Mouse (Mus musculus) right cerebral cortex, postnatal 25 days (tissue): ENCODE measurements around the gene Blzf1.

Experiments used
- DNase-seq: peaks from one replicate; pipeline ENCODE4 v3.0.0; 2022

Gene Blzf1

DNA sequence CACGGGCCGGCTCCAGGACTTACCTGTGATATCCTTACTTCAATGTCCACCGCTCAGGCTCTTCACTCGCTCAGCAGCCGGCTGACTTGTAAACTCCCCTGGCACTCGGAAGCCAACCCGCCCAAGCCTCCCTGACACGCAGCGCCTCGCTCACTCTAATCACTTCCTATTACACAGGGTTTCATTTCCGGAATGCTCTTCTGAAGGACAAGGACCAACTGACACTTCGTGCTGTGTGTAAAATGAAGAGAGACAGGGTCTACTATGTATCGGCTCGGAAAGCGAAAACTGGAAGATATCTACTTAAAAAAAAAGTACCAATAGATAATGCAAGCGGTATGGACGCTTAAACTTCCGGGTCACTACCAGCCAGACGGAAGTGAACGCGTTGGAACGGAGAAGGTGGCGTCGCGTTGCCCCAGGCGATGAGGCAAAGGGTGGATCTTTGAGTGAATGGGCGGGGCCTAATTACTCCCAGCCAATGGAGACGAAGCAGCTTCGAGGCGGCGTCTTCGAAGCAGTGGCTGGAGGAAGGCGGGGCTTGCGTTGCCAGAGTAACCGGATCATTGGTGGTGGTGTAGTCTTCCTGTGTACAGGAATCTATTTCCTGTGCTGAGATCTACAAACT, at the start of gene Blzf1:
Gene Blzf1, minus strand, starts transcription at position 366 of the 628 bp plus-strand sequence.
- DNase-seq: peak; percentile 96

GRCm38 (mm10) chr1:164353443-164353842, 46.2 kb upstream of the Blzf1 start:
- DNase-seq: no peak

DNA sequence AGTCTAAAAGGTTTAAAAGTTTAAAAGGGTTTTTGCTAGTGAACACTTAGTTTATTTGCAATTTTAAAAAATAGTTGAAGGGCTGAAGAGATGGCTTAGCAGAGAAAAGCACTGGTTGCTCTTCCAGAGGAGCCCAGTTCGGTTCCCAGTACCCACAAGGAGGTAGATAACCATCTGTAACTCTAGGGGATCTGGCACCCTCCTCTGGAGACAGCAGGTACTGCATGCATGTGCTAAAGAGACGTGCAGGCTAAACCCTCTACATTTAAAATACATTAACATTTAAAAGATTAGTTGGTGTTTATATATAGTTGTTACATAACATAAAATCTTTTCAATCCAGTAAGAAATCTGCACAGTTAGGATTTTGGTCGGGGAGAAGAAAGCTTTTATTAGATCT, 34.9 kb upstream of the Blzf1 start:
- no peak for DNase-seq

DNA sequence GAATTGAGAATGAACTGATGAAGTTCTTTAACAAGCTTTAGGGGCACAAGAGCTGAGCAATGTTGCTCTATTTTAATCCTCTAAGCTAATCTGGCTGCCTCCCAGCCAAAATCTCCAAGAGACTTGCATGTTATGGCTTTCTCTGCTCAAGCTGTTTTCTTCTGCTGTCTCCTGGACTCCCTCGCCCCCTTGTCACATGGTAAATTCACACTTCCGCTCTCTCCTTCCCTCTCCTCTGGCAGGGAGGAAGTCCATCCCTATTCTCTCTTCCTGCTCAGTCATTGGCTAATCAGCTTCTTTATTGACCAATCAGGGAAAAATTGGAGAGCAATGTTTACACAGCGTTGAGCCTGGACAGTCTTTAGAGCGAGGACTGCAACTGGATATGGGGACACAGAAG, 28.6 kb upstream of the Blzf1 start:
- DNase-seq: no peak

DNA sequence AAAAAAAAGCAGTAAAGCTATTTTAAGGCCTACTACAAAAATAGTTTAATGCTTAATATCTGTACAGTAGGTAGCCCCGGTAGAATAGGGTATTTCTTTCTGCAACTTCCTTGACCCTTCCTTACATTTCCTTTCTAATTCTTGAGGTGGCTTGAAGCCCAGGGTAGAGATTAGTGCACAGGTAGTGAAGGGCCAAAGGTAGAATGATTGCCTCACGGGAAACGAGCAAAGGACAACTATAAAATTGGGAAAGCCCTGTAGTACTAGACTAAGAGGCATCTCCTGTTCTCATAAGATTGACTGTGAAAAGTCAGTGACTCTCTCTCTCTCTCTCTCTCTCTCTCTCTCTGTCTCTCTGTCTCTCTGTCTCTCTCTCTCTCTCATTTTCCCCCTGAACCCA, 28.1 kb upstream of the Blzf1 start:
- no peak for DNase-seq

DNA sequence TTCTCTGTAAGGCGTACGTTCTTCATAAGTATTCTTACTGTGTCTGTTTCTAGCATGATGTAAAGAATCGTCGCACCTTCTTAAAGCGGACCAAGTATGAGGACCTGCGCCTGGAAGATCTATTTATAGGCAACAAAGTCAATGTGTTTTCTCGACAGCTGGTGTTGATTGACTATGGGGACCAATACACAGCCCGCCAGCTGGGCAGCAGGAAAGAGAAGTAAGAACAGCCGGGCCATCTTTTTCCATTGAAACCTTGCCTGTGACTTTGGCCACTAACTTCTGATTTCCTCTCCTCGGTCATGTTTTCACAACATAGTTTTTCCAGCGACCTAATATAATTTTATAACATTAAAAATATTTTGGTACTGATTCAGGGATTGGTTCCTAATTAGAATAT, 25.3 kb upstream of the Blzf1 start:
- no peak for DNase-seq

GRCm38 (mm10) chr1:164327764-164328163, 20.5 kb upstream of the Blzf1 start:
- no peak for DNase-seq

- peak; percentile 71 for DNase-seq
Observed at GRCm38 (mm10) chr1:164326600-164327155, 19.4 kb upstream of the Blzf1 start.

DNA sequence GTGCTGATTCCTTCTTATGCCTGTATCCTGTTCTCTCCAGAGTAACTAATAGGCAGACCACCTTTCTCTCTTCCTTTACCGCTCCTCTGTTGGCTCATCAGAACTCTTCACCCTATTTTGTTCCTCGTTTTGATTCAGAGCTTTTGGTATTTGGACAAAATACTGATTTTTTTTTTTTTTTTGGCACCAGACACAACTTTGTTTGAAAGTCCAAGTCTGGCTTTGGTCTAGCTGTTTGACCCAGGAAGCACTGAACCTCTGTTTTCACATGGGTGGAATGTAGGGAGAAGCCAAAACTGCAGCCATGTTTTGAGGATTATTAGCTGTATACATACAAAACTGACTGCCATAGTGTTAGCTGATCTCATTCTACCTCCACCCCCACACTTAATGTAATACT, 17.6 kb upstream of the Blzf1 start:
- no peak for DNase-seq

DNA sequence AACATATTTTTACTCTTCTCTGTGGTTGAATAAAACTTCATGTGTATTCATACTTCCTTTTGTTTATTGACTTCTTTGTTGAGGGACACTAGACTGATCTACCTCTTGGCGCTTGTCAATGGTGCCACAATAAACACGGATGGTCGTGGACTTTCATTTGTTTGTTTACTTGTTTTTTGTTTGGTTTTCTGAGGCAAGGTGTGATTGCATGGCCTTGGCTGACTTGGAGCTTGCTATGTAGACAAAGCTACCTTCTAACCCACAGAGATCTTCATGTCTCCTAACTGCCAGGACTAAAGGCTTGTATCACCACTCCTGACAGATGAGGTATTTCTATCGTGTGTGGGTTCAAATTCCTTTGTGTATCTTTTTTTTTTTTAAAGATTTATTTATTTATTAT, 16.9 kb upstream of the Blzf1 start:
- no peak for DNase-seq

DNA sequence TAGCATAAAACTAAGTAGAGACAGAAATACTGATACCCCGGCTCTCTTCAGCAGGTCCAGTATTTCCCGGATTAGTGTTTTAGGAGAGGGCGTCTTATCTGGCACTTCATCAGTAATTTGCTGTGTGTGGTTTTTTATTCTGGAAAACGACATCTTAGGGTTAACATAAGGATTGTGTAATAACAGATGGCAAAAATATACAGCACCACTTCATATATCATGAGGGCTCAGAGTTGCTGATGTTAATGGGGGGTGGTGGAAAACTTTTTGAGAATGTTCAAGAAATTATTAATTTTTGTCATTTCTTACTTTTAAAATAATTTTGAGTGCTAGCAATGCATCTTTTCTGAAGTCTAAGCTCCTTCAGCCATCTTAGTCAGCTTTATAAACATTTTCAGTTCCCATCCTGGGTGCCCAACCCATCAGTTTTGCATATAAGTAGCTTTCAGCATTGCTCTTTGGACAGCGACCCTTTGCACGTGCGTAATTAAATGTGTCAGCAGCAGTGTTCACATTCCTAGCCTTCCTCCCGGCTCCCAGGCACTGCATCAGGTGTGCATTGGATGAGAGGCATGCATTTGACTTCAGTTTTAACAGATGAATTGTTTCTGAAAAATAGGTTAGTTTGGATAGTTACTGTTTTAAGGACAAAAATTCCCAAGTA, 15.8 kb upstream of the Blzf1 start:
- DNase-seq: no peak

- DNase-seq: no peak
Observed at GRCm38 (mm10) chr1:164321408-164321807, 14.1 kb upstream of the Blzf1 start.

GRCm38 (mm10) chr1:164320731-164321130, 13.4 kb upstream of the Blzf1 start:
- DNase-seq: no peak

DNA sequence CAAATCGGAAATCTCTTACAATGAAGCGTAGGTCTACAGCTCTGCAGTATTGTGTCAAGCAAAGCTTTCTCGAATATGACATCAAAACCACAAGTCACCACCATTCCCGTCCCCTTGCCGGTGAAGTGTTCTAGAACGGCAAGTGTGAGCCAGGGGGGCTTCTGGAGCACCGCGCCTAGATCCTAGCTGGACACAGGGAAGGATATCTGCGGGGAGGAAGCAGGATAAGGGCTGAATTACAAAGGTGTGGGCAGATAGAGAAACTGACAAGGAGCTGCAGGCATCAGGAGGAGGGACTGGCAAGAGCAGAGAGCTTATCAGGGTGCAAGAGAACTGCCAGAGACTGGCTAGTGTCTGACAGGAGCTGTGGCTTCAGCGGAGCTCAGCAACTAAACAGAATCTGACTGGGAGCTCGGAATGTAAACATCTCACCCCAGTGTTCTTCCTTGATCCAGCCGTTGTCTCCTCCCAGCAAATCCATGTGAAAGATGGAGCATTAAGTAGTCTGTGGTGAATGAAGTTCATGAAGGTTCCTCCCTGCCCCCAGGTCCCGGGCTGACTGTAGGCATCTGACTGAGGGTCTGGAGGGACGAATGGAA, 12.4 kb upstream of the Blzf1 start:
- DNase-seq: no peak

DNA sequence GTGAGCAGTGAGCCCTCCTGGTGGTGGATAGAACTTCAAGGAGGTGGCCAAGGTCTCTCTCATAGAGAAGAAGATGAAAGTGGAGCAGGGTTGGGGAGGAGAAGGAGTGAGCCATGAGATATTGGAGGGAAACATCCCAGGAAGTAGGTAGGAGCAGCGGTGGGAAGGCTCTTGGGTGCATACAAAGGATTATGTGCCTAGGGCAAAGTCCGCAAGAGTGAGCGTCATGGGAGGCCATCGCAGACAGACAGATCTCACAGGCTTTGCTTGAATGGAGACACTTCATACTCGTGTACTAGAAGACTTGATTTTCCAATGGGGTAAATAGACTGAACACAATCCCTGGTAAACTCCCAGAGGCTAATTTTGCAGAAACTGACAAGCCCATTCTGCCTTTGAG, 11.2 kb upstream of the Blzf1 start:
- no peak for DNase-seq

GRCm38 (mm10) chr1:164317261-164317660, 10.0 kb upstream of the Blzf1 start:
- DNase-seq: no peak

- peak; percentile 68 for DNase-seq
Observed at GRCm38 (mm10) chr1:164316697-164317096, 9.4 kb upstream of the Blzf1 start.

GRCm38 (mm10) chr1:164315266-164315665, 8.0 kb upstream of the Blzf1 start:
- DNase-seq: no peak

DNA sequence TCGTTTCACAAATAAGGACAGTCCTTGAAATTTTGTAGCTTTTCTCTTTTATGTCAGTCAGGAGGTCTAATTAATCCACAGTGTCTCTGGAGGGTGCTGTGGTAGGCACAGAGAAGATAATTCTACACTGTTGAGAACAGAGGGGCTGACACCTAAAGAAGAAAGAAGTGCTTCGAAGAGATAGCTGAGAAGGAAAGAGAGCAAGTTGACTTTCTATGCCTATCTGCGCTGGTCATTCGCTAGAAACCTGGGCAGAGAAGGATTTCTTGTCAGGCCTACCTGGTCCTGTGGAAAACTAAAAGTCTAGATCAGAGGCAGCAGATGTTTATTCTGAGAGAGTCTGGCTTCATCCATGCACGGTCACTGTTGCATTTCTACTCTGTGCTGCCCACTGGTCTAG, 6.8 kb upstream of the Blzf1 start:
- no peak for DNase-seq

- DNase-seq: no peak
Observed at GRCm38 (mm10) chr1:164307922-164308321, 633 bp upstream of the Blzf1 start.

GRCm38 (mm10) chr1:164303821-164304220, 3.5 kb downstream of the Blzf1 start, which contains the start of gene Nme7:
Gene Nme7, plus strand, starts transcription at chr1:164304121.
- no peak for DNase-seq

GRCm38 (mm10) chr1:164301949-164302348, 5.3 kb downstream of the Blzf1 start:
- no peak for DNase-seq

DNA sequence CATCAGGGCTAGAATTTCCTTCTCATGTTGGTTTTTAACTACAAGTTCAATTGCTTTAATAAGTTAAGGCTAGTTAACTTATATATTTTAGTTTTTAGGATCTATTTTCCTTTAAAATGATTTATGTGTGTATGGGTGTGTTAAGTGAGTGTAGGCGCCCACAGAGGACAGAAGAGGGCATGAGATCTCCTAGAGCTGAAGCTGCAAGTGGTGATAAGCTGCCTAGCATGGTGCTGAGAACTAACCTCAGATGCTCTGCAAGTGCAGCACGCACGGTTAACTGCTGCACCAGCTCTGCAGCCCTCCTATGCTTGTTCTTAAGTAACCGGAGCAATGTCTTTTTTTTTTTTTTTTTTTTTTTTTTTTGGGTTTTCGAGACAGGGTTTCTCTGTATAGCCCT, 10.8 kb downstream of the Blzf1 start:
- no peak for DNase-seq

DNA sequence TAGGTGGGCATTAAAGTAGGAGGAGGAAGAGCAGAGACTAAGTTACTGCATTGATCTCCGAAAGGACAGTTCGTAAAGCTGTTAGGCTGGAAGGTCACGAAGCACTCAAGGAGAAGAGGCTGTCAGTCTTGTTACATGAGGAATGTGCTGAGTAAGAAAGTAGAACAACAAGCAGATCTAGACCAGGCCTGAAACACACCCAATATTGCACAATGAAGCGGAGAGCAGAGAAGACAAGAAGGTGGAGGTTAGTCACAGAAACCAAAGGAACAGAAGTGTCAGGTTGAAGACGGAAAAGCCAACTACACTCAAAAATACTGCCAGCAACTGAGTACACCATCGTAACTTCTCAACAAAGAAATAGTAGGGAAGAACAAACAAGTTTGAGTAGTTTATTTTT, 13.2 kb downstream of the Blzf1 start:
- DNase-seq: no peak
